Mouse (Mus musculus) c-Kit-positive CD71-negative TER-119-negative erythroid progenitor cells, embryonic 14.5 days (primary cell): ENCODE measurements at regions not wholly inside any gene's neighbourhood (a gene's known extent, or its start where the extent isn't known, plus 50 kb on each side); places are given as distances from the start of the nearest gene placed in this dataset.

ENCODE experiments used
- DNase-seq: peaks from one replicate; pipeline ENCODE4 v3.0.0-alpha.2; 2013; ENCODE audit warnings: low read depth

- no peak for DNase-seq
Observed at GRCm38 (mm10) chr7:95460889-95461288, 710.2 kb upstream of the Tenm4 start.

DNA sequence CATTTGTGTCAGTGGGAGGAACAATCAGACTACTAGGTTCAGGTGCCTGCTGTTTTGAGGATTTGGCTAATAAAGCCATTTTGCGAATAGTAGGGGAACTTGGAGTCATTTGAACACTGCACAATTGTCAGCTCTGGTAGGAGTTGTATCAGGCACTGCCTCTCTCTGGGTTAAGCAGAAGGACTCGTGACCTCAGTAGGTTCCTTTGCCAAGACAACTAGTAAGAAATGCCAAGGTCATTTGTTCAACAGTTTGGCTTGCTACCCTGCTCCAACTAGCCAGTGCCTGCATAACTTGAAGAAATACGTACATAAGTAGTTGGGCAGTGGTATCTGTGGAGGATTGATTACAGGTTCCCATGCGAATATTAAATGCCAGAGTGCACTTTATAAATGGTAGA is 705.5 kb upstream of the Tenm4 start:
- no peak for DNase-seq

DNA sequence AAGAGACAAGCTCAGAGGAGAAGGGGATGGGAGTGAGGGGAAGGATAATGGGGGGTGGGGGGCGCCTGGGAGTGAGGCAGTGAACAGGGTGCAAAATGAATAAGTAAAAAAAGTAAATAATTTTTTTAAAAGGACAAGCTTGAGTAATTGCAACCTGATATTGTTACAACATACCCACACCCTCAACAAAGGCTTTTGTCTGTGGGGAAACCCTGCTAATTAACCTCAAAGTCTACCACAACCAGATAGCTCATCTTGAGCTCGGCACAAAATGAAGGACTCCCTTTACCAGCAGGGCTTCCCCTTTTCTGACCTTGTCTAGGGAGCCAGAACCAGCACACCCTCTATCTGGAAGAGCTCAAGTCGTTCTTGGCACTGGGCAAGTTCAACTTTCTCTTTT is 704.0 kb upstream of the Tenm4 start:
- DNase-seq, result no peak

- DNase-seq, result no peak
Observed at GRCm38 (mm10) chr7:95473892-95474291, 697.2 kb upstream of the Tenm4 start.

DNA sequence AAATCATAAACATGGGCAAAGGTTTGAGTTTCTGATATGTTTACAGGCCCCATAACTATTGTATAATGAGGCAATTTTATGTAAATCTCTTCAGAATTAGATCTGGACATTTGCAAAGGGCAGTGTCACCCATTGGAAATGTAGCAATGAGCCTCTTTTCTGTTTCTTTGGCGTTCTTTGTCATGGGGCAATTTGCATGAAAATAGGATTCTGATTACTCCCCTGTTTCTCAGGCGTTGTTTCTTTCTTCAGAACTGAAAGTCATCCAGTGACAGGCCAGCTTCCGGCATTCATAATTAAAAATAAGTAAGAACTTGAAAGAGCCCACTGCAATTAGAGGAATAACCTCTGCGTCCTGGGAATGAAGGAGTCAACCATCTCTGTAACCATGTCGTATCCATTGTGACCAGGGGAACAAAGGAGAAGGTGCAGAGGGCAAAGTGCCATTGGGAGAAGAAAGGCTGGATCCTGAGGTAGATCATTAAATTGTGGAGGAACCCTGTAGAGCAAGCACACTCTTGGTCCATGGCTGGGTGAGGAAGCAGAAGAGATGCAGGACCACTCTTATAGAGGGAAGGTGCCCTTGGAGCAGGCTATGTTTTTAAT is 690.8 kb upstream of the Tenm4 start:
- DNase-seq, result no peak

GRCm38 (mm10) chr7:95489666-95490065 is 681.4 kb upstream of the Tenm4 start:
- DNase-seq, result peak; percentile 1

DNA sequence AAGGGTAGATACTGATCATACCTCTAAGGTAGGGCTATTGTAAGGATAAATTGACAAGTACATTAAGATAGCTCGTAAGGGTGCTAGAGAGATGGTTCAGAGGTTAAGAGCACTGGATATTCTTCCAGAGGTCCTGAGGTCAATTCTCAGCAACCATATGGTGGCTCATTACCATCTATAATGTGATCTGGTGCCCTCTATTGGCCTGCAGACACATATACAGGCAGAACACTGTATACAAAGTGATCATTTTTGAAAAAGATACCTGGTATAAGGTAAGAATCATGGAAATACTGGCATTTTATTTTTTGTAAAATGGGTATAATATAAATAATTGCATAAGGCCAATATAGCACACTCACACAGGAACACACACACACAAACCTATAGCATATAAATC is 676.3 kb upstream of the Tenm4 start:
- no peak for DNase-seq

GRCm38 (mm10) chr7:95502959-95503358 is 668.1 kb upstream of the Tenm4 start:
- DNase-seq, result no peak

DNA sequence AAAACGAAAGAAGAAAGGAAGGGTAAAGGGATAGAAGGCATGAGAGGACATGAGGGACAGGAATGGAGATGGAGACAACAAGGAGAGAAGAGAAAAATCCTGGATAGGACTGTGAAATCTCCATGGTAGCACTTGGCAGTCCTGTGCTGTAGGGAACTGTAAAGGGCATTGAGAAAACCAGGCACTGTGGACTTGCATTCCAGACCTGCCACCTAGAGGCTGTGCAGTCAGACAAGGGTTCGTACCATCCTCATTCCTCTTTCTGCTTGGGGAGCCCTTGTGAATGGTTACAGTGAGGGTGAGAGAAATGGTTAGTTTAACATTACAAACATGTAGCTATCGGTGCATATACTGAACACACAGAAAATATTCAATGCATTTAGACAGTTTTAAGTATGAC is 623.8 kb upstream of the Tenm4 start:
- no peak for DNase-seq

GRCm38 (mm10) chr7:95550099-95550498 is 620.9 kb upstream of the Tenm4 start:
- DNase-seq, result no peak

DNA sequence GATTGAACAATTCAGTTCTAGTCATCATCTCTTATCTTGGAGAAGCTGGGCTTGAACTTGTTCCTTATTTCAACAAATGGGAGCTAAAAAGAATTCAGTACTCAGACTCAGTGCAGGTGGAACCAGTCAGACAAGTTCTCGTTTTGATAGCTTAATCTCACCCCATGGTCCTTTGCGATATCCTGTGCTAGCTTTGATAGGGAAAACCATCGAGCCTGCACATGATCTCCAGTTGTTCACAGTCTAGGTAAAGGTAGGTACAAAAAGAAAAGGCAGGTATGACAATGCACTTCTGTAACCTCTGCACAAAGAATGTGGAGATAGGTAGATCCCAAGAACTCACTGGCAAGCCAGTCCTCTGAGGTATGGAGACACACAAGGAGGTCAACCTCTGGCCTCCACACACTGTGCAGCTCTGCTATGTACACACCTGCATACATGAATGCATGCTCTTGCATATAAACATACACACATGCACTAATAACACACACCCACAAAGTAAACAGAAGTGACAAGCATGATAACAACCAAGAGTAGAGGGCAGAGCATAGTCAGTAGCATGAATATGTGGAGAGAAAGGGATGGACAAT is 619.2 kb upstream of the Tenm4 start:
- DNase-seq, result no peak

DNA sequence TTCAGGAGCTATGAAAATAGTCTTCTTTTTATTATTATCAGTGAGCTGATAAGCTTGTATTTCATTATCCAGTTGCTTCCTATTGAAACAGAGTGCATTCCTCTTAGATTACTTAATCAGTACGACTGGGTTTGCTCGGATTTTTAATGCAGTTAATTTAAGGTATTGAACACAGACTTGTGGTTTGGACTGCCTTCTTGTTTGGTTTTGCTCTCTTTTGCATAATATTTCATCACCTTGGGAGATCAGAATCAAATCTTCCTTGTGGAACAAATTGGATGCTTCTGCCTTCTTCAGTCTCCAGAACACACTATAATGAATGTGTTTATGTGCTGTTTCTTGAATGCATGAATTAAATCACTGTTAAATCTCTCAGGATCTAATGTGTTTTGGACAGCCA is 612.5 kb upstream of the Tenm4 start:
- no peak for DNase-seq

DNA sequence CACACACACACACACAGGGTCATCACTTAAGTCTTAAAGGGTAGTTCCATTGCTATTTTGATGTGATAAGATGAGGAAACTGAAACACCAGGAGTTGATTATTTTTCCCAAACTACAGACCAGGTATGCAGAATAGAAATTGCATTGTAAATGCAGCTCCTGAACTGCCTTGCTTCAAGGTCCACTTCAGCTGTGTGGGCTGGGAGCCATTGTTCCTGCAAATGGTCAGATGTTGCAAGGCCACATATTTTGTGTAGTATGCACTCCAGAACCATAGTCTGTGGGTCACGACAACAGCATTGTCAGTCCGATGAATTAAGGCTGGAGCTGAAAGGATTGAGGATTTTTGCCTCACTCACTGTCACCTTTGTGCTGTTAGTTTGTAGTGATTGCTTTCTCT is 592.4 kb upstream of the Tenm4 start:
- no peak for DNase-seq

GRCm38 (mm10) chr7:95581325-95581724 is 589.7 kb upstream of the Tenm4 start:
- no peak for DNase-seq

- DNase-seq, result no peak
Observed at GRCm38 (mm10) chr7:95598339-95598738, 572.7 kb upstream of the Tenm4 start.

DNA sequence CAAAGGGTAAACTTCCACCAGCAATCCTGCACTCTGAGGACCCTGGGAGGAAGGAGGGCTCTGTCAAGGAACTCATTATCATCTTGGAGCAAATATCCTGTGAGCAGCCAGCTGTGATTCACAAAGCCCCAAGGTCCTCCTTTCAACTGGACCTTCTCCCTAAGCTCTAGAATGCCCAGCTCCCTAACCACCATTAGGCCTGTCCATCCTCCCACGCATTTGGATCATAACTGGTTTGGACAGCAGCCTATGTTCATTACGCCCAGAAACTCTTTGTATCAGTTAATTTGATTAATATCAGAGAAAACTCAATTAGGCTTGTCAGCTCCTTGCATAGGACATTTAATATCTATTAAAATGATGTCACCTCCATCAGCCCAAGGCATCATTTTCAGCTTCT is 557.3 kb upstream of the Tenm4 start:
- DNase-seq, result no peak

GRCm38 (mm10) chr7:95617370-95617769 is 553.7 kb upstream of the Tenm4 start:
- DNase-seq, result no peak

GRCm38 (mm10) chr7:95618170-95618569 is 552.9 kb upstream of the Tenm4 start:
- no peak for DNase-seq

- DNase-seq, result no peak
Observed at GRCm38 (mm10) chr7:95620079-95620478, 551.0 kb upstream of the Tenm4 start.

DNA sequence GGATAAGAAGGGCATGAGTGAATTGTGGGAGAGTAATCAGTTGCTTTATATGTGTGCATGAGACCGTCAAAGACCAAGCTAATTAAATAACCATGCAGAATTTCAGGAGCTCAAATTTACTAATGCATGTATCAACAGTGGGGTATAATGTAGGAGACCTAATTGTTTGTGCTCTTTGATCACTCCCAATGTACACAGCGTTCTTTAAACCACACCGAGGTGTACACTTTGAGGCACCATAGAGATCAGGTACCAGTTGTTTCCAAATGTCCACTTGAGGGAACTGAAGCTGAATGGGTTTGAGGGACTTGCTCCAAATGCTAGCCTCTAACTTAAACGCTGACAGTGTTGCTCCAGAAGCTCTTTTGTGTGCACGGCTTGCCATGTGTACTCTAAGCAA is 530.4 kb upstream of the Tenm4 start:
- DNase-seq, result no peak

DNA sequence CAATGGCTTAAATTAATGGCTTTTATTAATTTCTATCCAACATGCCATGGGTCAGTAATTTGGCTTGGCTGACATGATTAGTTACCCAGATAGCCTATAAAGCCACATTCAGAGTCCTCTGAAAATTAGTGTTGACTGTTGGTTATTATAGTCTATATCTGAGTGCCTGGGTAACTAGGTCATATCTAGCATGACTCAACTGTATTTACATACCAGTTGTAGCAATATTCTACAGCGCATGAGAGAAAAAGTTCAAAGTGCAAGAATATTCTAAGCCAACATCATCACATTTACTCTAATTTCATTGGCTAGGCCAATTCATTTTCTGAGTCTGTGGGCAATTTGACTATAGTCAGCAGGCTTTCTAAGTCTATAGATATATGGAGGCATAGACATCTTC is 496.7 kb upstream of the Tenm4 start:
- no peak for DNase-seq

GRCm38 (mm10) chr7:95682521-95682920 is 488.5 kb upstream of the Tenm4 start:
- no peak for DNase-seq

DNA sequence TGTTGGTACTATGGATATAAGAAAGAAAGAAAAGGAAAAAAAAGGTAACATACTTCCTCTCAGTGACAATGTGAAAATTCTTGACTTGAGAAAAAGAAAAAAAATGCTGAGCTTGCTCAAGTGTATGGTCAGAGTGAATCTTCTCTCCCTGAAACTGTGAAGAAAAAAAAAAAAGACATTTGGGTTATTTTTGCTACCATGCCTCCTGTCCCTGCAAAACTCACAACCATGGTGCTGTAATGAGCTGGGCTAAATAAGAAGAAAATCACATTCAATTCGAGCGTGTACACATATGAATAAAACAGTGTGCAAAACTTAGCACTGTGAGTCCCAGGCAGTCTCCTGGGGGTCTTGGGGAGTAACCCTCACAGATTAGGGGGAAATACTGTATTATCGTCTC is 483.3 kb upstream of the Tenm4 start:
- no peak for DNase-seq
